In genomic region chr12:71481371-71481770, GRCm38 (mm10) we compare ENCODE assay signal across 10 mouse cellular contexts.
DNase-seq lines count a peak whose midpoint lies in the region; ATAC-seq and TF ChIP-seq lines count a peak whose summit lies in the region.
"Had no signal": no experiment of that assay in that cellular context is flagged by ENCODE, and none has a peak within 500 bp of the region (broad histone marks: within the 10 kb centered on the region; RNA-seq: fewer than 3 reads in every experiment).

No protein-coding gene starts in this region.

- H3K4me2 ChIP-seq in heart, postnatal 0 days (ENCODE audit: low read depth, low read length), result no peak overlapping the region
- no peak overlapping the region for H3K4me2 ChIP-seq in lung, embryonic 16.5 days (ENCODE audit: low read depth, low read length)
- no peak overlapping the region for H3K4me2 ChIP-seq in lung, postnatal 0 days (replicated peaks; ENCODE audit: low read depth, low read length)
- no peak overlapping the region for H3K4me2 ChIP-seq in embryonic facial prominence, embryonic 13.5 days
- H3K4me2 ChIP-seq in intestine, embryonic 16.5 days (ENCODE audit: low read depth, low read length), result no peak overlapping the region
- H3K4me2 ChIP-seq: limb, embryonic 13.5 days had no signal

- H3K9me3 ChIP-seq in heart, postnatal 0 days (replicated peaks; ENCODE audit: control insufficient read depth, low read length), result no peaks in the 10 kb centered on the region
- no peaks in the 10 kb centered on the region for H3K9me3 ChIP-seq in heart, embryonic 10.5 days
- H3K9me3 ChIP-seq in lung, embryonic 16.5 days (ENCODE audit: control insufficient read depth, low read length), result no peaks in the 10 kb centered on the region
- no peaks in the 10 kb centered on the region for H3K9me3 ChIP-seq in lung, postnatal 0 days (ENCODE audit: low read length)
- no peaks in the 10 kb centered on the region for H3K9me3 ChIP-seq in embryonic facial prominence, embryonic 13.5 days
- H3K9me3 ChIP-seq in intestine, embryonic 16.5 days (ENCODE audit: control insufficient read depth, low read length), result no peaks in the 10 kb centered on the region
- H3K9me3 ChIP-seq: limb, embryonic 13.5 days had no signal

- no peak overlapping the region for H3K4me3 ChIP-seq in heart, postnatal 0 days (ENCODE audit: low read depth, low read length)
- H3K4me3 ChIP-seq in heart, embryonic 10.5 days, result no peak overlapping the region
- no peak overlapping the region for H3K4me3 ChIP-seq in lung, embryonic 16.5 days (ENCODE audit: low read length)
- no peak overlapping the region for H3K4me3 ChIP-seq in lung, postnatal 0 days (ENCODE audit: low read depth, low read length)
- H3K4me3 ChIP-seq in embryonic facial prominence, embryonic 13.5 days, result no peak overlapping the region
- no peak overlapping the region for H3K4me3 ChIP-seq in intestine, embryonic 16.5 days (ENCODE audit: low read length)
- H3K4me3 ChIP-seq: limb, embryonic 13.5 days had no signal

- TF ChIP-seq CTCF in heart, postnatal 0 days (IDR thresholded peaks at IDR 0.05; ENCODE audit: low read depth), result no peak
- TF ChIP-seq CTCF in lung, postnatal 0 days (IDR thresholded peaks at IDR 0.05), result no peak

- H3K4me1 ChIP-seq in heart, postnatal 0 days (ENCODE audit: control insufficient read depth, insufficient read depth), result peaks cover 18% of the 10 kb centered on the region; the same call in 1 of the 2 replicates
- peaks cover 50% of the 10 kb centered on the region for H3K4me1 ChIP-seq in heart, embryonic 10.5 days
- peaks cover 20% of the 10 kb centered on the region for H3K4me1 ChIP-seq in lung, embryonic 16.5 days (replicated peaks; ENCODE audit: control insufficient read depth, insufficient read depth, low read length)
- H3K4me1 ChIP-seq in lung, postnatal 0 days (ENCODE audit: insufficient read depth, low read depth, low read length), result no peaks in the 10 kb centered on the region
- peaks cover 39% of the 10 kb centered on the region for H3K4me1 ChIP-seq in embryonic facial prominence, embryonic 13.5 days
- H3K4me1 ChIP-seq in intestine, embryonic 16.5 days (ENCODE audit: control insufficient read depth, insufficient read depth, low read length), result peaks cover 21% of the 10 kb centered on the region

- no peak for TF ChIP-seq EP300 in heart, postnatal 0 days (IDR thresholded peaks at IDR 0.05; ENCODE audit: low read depth)
- TF ChIP-seq EP300 in lung, postnatal 0 days (IDR thresholded peaks at IDR 0.05), result no peak

- no peaks in the 10 kb centered on the region for H3K36me3 ChIP-seq in heart, postnatal 0 days (replicated peaks; ENCODE audit: control insufficient read depth, insufficient read depth, low read length)
- H3K36me3 ChIP-seq in heart, embryonic 10.5 days, result no peaks in the 10 kb centered on the region
- H3K36me3 ChIP-seq in lung, embryonic 16.5 days (ENCODE audit: control insufficient read depth, insufficient read depth, low read length), result no peaks in the 10 kb centered on the region
- no peaks in the 10 kb centered on the region for H3K36me3 ChIP-seq in lung, postnatal 0 days (ENCODE audit: insufficient read depth, low read length)
- H3K36me3 ChIP-seq in embryonic facial prominence, embryonic 13.5 days, result no peaks in the 10 kb centered on the region
- no peaks in the 10 kb centered on the region for H3K36me3 ChIP-seq in intestine, embryonic 16.5 days (ENCODE audit: control insufficient read depth, insufficient read depth, low read length)
- H3K36me3 ChIP-seq: limb, embryonic 13.5 days had no signal

- H3K9ac ChIP-seq in heart, postnatal 0 days (replicated peaks; ENCODE audit: low read depth, low read length), result no peak overlapping the region
- no peak overlapping the region for H3K9ac ChIP-seq in lung, embryonic 16.5 days (ENCODE audit: low read length)
- no peak overlapping the region for H3K9ac ChIP-seq in lung, postnatal 0 days (replicated peaks; ENCODE audit: low read depth)
- H3K9ac ChIP-seq in embryonic facial prominence, embryonic 13.5 days, result no peak overlapping the region
- no peak overlapping the region for H3K9ac ChIP-seq in intestine, embryonic 16.5 days (ENCODE audit: low read depth, low read length)
- H3K9ac ChIP-seq: limb, embryonic 13.5 days had no signal

- 60% methylated on average over 6 of the region's 6 CpGs for WGBS in heart, postnatal 0 days
- 66% methylated on average over 6 of the region's 6 CpGs for WGBS in heart, embryonic 10.5 days
- 31% methylated on average over 6 of the region's 6 CpGs for WGBS in lung, embryonic 16.5 days
- WGBS in lung, postnatal 0 days, result 48% methylated on average over 6 of the region's 6 CpGs
- WGBS in embryonic facial prominence, embryonic 13.5 days, result 40% methylated on average over 6 of the region's 6 CpGs
- 30% methylated on average over 6 of the region's 6 CpGs for WGBS in intestine, embryonic 16.5 days

- H3K27ac ChIP-seq in heart, postnatal 0 days (ENCODE audit: low read depth), result peak overlapping the region; percentile 45; the same call in 1 of the 2 replicates
- no peak overlapping the region for H3K27ac ChIP-seq in heart, embryonic 10.5 days
- no peak overlapping the region for H3K27ac ChIP-seq in lung, embryonic 16.5 days (ENCODE audit: low read length)
- no peak overlapping the region for H3K27ac ChIP-seq in lung, postnatal 0 days (ENCODE audit: low read length)
- peak overlapping the region; percentile 78 for H3K27ac ChIP-seq in embryonic facial prominence, embryonic 13.5 days
- 0 out of 2 replicates have a peak overlapping the region, but pooled peaks have one; percentile 15 for H3K27ac ChIP-seq in intestine, embryonic 16.5 days (ENCODE audit: low read length)
- H3K27ac ChIP-seq: limb, embryonic 13.5 days had no signal

- DNase-seq in heart, postnatal 0 days (ENCODE audit: low spot score), result no peak
- DNase-seq in heart, embryonic 10.5 days (ENCODE audit: low spot score), result no peak
- DNase-seq in lung, postnatal 0 days (ENCODE audit: low spot score), result no peak
- no peak for DNase-seq in ovary, postnatal 14 days (ENCODE audit: low spot score)
- DNase-seq: kidney, adult 8-10 months had no signal

- ATAC-seq in heart, postnatal 0 days (ENCODE audit: insufficient read depth, low read depth), result no peak
- peak; percentile 49; the same call in 1 of the 2 replicates for ATAC-seq in lung, embryonic 16.5 days (ENCODE audit: low read depth)
- no peak for ATAC-seq in lung, postnatal 0 days
- no peak for ATAC-seq in embryonic facial prominence, embryonic 13.5 days (ENCODE audit: insufficient number of reproducible peaks, insufficient read depth, low FRiP score, low TSS enrichment, low read depth)
- ATAC-seq in intestine, embryonic 16.5 days, result peak; percentile 53; the same call in 1 of the 2 replicates
- no peak for ATAC-seq in CD4-positive, CD25-positive, alpha-beta regulatory T cell, adult 4 months

- H3K27me3 ChIP-seq in heart, postnatal 0 days (ENCODE audit: control insufficient read depth, insufficient read depth, low read length), result no peaks in the 10 kb centered on the region
- H3K27me3 ChIP-seq in heart, embryonic 10.5 days (ENCODE audit: insufficient read depth, poor library complexity, severe bottlenecking), result no peaks in the 10 kb centered on the region
- peaks cover 3% of the 10 kb centered on the region; the same call in 1 of the 2 replicates for H3K27me3 ChIP-seq in lung, embryonic 16.5 days (ENCODE audit: control insufficient read depth, insufficient read depth, low read depth, low read length)
- no peaks in the 10 kb centered on the region for H3K27me3 ChIP-seq in lung, postnatal 0 days (replicated peaks; ENCODE audit: insufficient read depth, low read length)
- H3K27me3 ChIP-seq in embryonic facial prominence, embryonic 13.5 days, result no peaks in the 10 kb centered on the region
- H3K27me3 ChIP-seq in intestine, embryonic 16.5 days (replicated peaks; ENCODE audit: control insufficient read depth, insufficient read depth, low read length), result no peaks in the 10 kb centered on the region
- H3K27me3 ChIP-seq: limb, embryonic 13.5 days had no signal

Comparison
In these comparisons a context has a peak if more than half of its experiments do, and no peak if none do; other contexts are left out.
1. ATAC-seq: peak in lung, embryonic 16.5 days (single experiment) and intestine, embryonic 16.5 days (single experiment); none in heart, postnatal 0 days (single experiment), lung, postnatal 0 days (single experiment), embryonic facial prominence, embryonic 13.5 days (single experiment) and CD4-positive, CD25-positive, alpha-beta regulatory T cell, adult 4 months (single experiment).
2. H3K27ac ChIP-seq: peak in heart, postnatal 0 days (single experiment), embryonic facial prominence, embryonic 13.5 days (single experiment) and intestine, embryonic 16.5 days (single experiment); none in heart, embryonic 10.5 days (single experiment), lung, embryonic 16.5 days (single experiment) and lung, postnatal 0 days (single experiment).